Mouse (Mus musculus): ENCODE data around the gene Fam219a.
A peak's percentile ranks its signal among the peaks of the same experiment; 100 is the strongest.

Gene Fam219a

GRCm38 (mm10) chr4:41569411-41569885, at the start of gene Fam219a, which contains the start of gene Dnaic1:
Gene Fam219a, minus strand, starts transcription at chr4:41569538.
Gene Dnaic1, plus strand, starts transcription at chr4:41569775.
- peak; percentile 99 for DNase-seq (ENCODE audit: low spot score in 2 of 2)

- DNase-seq (ENCODE audit: low spot score in 2 of 2): no peak
Measured at GRCm38 (mm10) chr4:41615661-41616599, 46.6 kb upstream of the Fam219a start.

DNA sequence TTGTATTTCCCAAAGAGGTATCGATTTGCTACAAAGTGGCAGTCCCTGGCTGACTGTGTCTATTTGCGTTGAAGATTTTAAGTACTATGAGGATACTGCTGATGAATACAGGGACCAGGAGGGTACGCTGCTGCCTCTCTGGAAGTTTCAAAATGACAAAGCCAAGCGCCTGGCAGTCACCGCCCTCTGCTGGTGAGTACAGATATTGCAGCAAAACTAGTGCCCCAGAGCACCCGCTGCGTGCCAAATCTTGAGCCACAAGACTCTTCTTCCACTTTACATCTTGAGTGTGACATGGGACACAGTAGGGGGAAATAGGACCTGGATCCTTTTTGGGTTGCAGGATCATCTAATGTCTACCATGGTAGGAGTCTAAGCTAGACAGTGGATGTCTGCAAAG, 44.8 kb upstream of the Fam219a start:
- DNase-seq (ENCODE audit: low spot score in 2 of 2): peak; percentile 22 to 25

GRCm38 (mm10) chr4:41612166-41612565, 42.8 kb upstream of the Fam219a start:
- no peak for DNase-seq (ENCODE audit: low spot score in 2 of 2)

DNA sequence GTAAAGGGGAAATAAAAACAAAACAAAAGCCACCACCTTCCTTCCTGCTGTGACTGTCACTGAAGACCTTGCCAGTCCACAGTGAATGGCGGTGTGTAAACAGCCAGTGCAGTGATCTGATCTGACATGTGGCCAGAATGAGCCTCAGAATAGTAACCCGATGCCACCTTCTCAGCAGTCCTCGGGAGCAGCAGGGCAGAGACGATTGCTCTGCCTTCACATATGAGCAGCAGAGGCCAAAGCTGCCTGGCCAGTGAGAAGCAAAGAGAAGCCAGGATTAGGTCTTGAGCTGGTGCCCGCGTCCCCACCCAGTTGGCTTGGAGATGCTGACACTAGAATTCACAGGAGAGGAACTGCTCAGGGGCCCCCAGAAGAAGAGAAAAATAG, 41.2 kb upstream of the Fam219a start:
- no peak for DNase-seq (ENCODE audit: low spot score in 2 of 2)

GRCm38 (mm10) chr4:41609681-41610593, 40.6 kb upstream of the Fam219a start:
- no peak for DNase-seq (ENCODE audit: low spot score in 2 of 2)

GRCm38 (mm10) chr4:41606784-41607183, 37.4 kb upstream of the Fam219a start:
- peak; percentile 18 to 20 for DNase-seq (ENCODE audit: low spot score in 2 of 2)

GRCm38 (mm10) chr4:41604476-41605396, 35.4 kb upstream of the Fam219a start:
- DNase-seq (ENCODE audit: low spot score in 2 of 2): no peak

- DNase-seq (ENCODE audit: low spot score in 2 of 2): no peak
Measured at GRCm38 (mm10) chr4:41602818-41603217, 33.5 kb upstream of the Fam219a start.

DNA sequence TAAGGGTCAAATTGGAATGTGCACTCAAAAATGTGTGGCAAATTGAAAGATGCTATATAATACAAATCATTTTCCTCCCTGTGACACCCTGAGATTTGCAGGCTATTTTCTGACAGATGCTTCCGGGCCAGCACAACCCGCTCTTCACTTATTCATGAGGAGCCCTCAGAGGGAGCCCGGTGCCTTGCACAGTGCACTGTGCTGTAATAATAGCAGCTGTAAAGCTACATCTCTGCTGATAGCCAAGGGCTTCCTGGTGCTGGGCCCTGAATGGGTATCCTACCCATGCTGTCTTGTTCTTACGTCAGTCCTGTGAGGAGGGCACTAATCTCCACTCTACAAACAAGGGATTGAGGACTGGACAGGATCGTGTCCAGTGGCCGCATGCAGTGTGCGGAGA, 14.0 kb upstream of the Fam219a start:
- DNase-seq (ENCODE audit: low spot score in 2 of 2): no peak

- no peak for DNase-seq (ENCODE audit: low spot score in 2 of 2)
Measured at GRCm38 (mm10) chr4:41575914-41576313, 6.6 kb upstream of the Fam219a start.

DNA sequence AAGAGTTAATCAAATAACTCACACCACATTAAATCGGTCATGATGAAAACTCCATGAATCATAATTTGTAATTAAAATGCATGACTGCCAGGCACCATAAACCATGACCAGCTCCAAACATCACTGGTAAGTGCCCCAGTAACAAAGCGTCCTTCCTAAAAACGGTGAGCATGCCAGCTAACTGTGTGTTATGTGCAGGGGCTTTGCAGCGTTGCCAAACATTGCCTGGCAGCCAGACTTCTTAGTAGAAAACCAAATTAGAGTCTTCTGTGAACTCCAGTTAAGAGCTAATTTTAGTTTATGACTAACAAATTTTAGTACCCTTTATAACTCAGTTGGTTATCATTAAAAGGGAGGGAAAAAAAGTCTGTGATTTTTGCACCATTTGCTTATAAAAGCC, 4.2 kb upstream of the Fam219a start:
- no peak for DNase-seq (ENCODE audit: low spot score in 2 of 2)

- DNase-seq (ENCODE audit: low spot score in 2 of 2): no peak
Measured at GRCm38 (mm10) chr4:41571490-41571889, 2.2 kb upstream of the Fam219a start.

DNA sequence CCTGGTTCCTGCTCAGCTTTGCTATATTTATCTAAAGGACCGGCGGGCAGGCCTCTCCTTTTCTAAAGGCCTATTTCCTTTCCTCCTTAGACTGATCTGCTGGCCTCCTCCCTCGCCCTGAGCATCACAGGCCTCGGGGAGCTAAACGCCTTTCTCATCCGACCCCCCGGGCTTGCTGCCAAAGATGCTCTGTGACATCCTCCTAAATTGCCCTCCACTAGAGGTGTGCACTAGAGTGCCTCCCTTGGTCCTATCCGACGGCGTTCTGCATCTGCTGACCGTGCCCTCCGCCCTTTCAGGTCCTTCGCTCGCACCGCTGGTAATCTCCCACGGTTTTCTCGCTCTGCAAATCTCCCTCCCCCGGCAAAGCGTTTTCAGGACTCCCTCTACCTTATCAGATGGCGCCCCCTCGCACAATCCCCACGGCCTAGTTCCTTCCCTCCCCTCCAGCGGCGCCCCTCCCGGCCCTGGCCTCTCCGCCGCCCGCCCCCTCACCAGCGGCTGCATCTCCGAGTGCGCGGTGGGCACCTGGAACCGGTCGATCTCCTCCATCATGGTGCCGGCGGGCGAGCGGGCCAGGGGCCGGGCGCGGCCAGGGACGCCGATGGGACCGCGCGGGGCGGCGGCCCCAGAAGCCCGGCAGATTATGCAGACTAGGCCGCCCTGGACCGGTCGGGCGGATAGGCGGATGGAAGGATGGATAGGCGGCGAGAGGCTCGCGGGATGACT, 492 bp downstream of the Fam219a start:
- DNase-seq (ENCODE audit: low spot score in 2 of 2): peak in 1 of 2 experiments; percentile 33

- DNase-seq (ENCODE audit: low spot score in 2 of 2): no peak
Measured at GRCm38 (mm10) chr4:41568239-41568638, 1.1 kb downstream of the Fam219a start.

- DNase-seq (ENCODE audit: low spot score in 2 of 2): no peak
Measured at GRCm38 (mm10) chr4:41566123-41566522, 3.2 kb downstream of the Fam219a start.

- DNase-seq (ENCODE audit: low spot score in 2 of 2): no peak
Measured at GRCm38 (mm10) chr4:41563297-41563696, 6.0 kb downstream of the Fam219a start.

- DNase-seq (ENCODE audit: low spot score in 2 of 2): no peak
Measured at GRCm38 (mm10) chr4:41557092-41557491, 12.2 kb downstream of the Fam219a start.

GRCm38 (mm10) chr4:41556311-41556953, 12.9 kb downstream of the Fam219a start:
- DNase-seq (ENCODE audit: low spot score in 2 of 2): no peak
